8 mouse cellular contexts compared by ENCODE assay signal in genomic region chr9:121710584-121710975, GRCm38 (mm10). TPM values are rescaled to one million over a fixed set of nuclear protein-coding genes. Genes with fewer than 3 reads are reported as not detected.
A peak's percentile ranks its signal among the peaks of the same experiment; 100 is the strongest.
DNase-seq lines count a peak whose midpoint lies in the region; ATAC-seq and TF ChIP-seq lines count a peak whose summit lies in the region.

No protein-coding gene starts in this region.

- H3K36me3 ChIP-seq in heart, embryonic 13.5 days = peaks cover 19% of the 10 kb centered on the region
- H3K36me3 ChIP-seq in ES-Bruce4 (ENCODE audit: control insufficient read depth, insufficient read depth, low read length, poor library complexity, severe bottlenecking) = peaks cover 5% of the 10 kb centered on the region; the same call in 1 of the 2 replicates
- peaks cover 27% of the 10 kb centered on the region for H3K36me3 ChIP-seq in erythroblast, embryonic 14.5 days (ENCODE audit: control insufficient read depth)
- peaks cover 16% of the 10 kb centered on the region for H3K36me3 ChIP-seq in limb, embryonic 12.5 days
- H3K36me3 ChIP-seq in midbrain, embryonic 15.5 days (replicated peaks) = peaks cover 11% of the 10 kb centered on the region; the same call in 1 of the 2 replicates

- H3K9me3 ChIP-seq in heart, embryonic 13.5 days = no peaks in the 10 kb centered on the region
- no peaks in the 10 kb centered on the region for H3K9me3 ChIP-seq in ES-Bruce4 (replicated peaks; ENCODE audit: control insufficient read depth, insufficient read depth, low read length, poor library complexity, severe bottlenecking)
- H3K9me3 ChIP-seq in erythroblast, embryonic 14.5 days (ENCODE audit: control insufficient read depth, low read length) = no peaks in the 10 kb centered on the region
- no peaks in the 10 kb centered on the region for H3K9me3 ChIP-seq in limb, embryonic 12.5 days
- H3K9me3 ChIP-seq in midbrain, embryonic 15.5 days = no peaks in the 10 kb centered on the region

- H3K4me2 ChIP-seq in heart, embryonic 13.5 days = peak overlapping the region; percentile 84
- H3K4me2 ChIP-seq in limb, embryonic 12.5 days = peak overlapping the region; percentile 87
- H3K4me2 ChIP-seq in midbrain, embryonic 15.5 days = peak overlapping the region; percentile 79

- intact Hi-C loops in gastrocnemius, postnatal 36 days (cut with DNase I) = no loop called here

- no peak for TF ChIP-seq EP300 in ES-Bruce4 (IDR thresholded peaks at IDR 0.05; ENCODE audit: insufficient read depth, low read depth, low read length)

- no peaks in the 10 kb centered on the region for H3K27me3 ChIP-seq in heart, embryonic 13.5 days (replicated peaks)
- no peaks in the 10 kb centered on the region for H3K27me3 ChIP-seq in ES-Bruce4 (ENCODE audit: control insufficient read depth, insufficient read depth, low read length, poor library complexity, severe bottlenecking)
- no peaks in the 10 kb centered on the region for H3K27me3 ChIP-seq in erythroblast, embryonic 14.5 days (ENCODE audit: control insufficient read depth)
- no peaks in the 10 kb centered on the region for H3K27me3 ChIP-seq in limb, embryonic 12.5 days
- no peaks in the 10 kb centered on the region for H3K27me3 ChIP-seq in midbrain, embryonic 15.5 days (replicated peaks)

- peak overlapping the region; percentile 99 for H3K27ac ChIP-seq in heart, embryonic 13.5 days (replicated peaks)
- no peak overlapping the region for H3K27ac ChIP-seq in ES-Bruce4 (ENCODE audit: insufficient read depth, low read length)
- H3K27ac ChIP-seq in limb, embryonic 12.5 days = peak overlapping the region; percentile 87
- peak overlapping the region; percentile 94 for H3K27ac ChIP-seq in midbrain, embryonic 15.5 days

- H3K4me3 ChIP-seq in heart, embryonic 13.5 days = peak overlapping the region; percentile 94
- H3K4me3 ChIP-seq in ES-Bruce4 (ENCODE audit: low read depth, low read length) = peak overlapping the region; percentile 100
- H3K4me3 ChIP-seq in erythroblast, embryonic 14.5 days (replicated peaks) = peak overlapping the region; percentile 93
- H3K4me3 ChIP-seq in limb, embryonic 12.5 days (replicated peaks) = peak overlapping the region; percentile 92
- peak overlapping the region; percentile 79 for H3K4me3 ChIP-seq in midbrain, embryonic 15.5 days

- H3K9ac ChIP-seq in heart, embryonic 13.5 days = peak overlapping the region; percentile 97
- H3K9ac ChIP-seq in ES-Bruce4 (ENCODE audit: low read depth, poor library complexity, severe bottlenecking) = peak overlapping the region; percentile 95
- H3K9ac ChIP-seq in limb, embryonic 12.5 days (replicated peaks) = peak overlapping the region; percentile 88
- peak overlapping the region; percentile 84 for H3K9ac ChIP-seq in midbrain, embryonic 15.5 days

- TF ChIP-seq POLR2A in ES-Bruce4 (IDR thresholded peaks at IDR 0.05; ENCODE audit: insufficient read depth, low read length) = no peak

- no peak for DNase-seq in heart, adult 18-20 months
- DNase-seq in gastrocnemius, postnatal 36 days = no peak
- DNase-seq in frontal cortex, postnatal 10 days (ENCODE audit: low spot score in 2 of 2) = no peak

- no peak for ATAC-seq in heart, embryonic 13.5 days (ENCODE audit: extremely low read depth, insufficient number of reproducible peaks, low FRiP score, low TSS enrichment)
- ATAC-seq in limb, embryonic 12.5 days (ENCODE audit: insufficient number of reproducible peaks, insufficient read depth, low FRiP score, low TSS enrichment, low read depth) = no peak
- ATAC-seq in midbrain, embryonic 15.5 days (replicated peaks) = peak; percentile 41

- no peak for TF ChIP-seq CTCF in ES-Bruce4 (IDR thresholded peaks at IDR 0.05; ENCODE audit: low read depth, low read length)

- under 1% methylated on average over 18 of the region's 18 CpGs for WGBS in heart, embryonic 13.5 days
- WGBS in limb, embryonic 12.5 days = under 1% methylated on average over 18 of the region's 18 CpGs
- under 1% methylated on average over 18 of the region's 18 CpGs for WGBS in midbrain, embryonic 15.5 days

- peaks cover 39% of the 10 kb centered on the region for H3K4me1 ChIP-seq in heart, embryonic 13.5 days
- H3K4me1 ChIP-seq in ES-Bruce4 (ENCODE audit: control insufficient read depth, insufficient read depth, low read length) = peaks cover 2% of the 10 kb centered on the region
- H3K4me1 ChIP-seq in erythroblast, embryonic 14.5 days (ENCODE audit: control insufficient read depth) = peaks cover 63% of the 10 kb centered on the region
- peaks cover 17% of the 10 kb centered on the region for H3K4me1 ChIP-seq in limb, embryonic 12.5 days (replicated peaks)
- peaks cover 22% of the 10 kb centered on the region for H3K4me1 ChIP-seq in midbrain, embryonic 15.5 days

RNA-seq across cellular contexts. Expression of gene Ss18l2, which starts 0.5 kb away (rescaled TPM):
- 163 and 176 TPM in 2 replicates for polyA plus RNA-seq in heart, embryonic 13.5 days (2015; fragmentation: Nextera tagmentation; extraction: Ambion mirVana)
- 100 to 1,000 TPM; 117 to 129 TPM for total RNA-seq in heart, adult 18-20 months (2021)
- polyA plus RNA-seq in ES-Bruce4 (2011; ENCODE audit: insufficient read depth, insufficient read length, low read depth, missing spikeins) = 51.6 and 51.9 TPM in 2 replicates
- 1.8 and 3.0 TPM in 2 replicates for polyA plus RNA-seq in erythroblast, embryonic 14.5 days (2012)
- 95.8 and 105 TPM in 2 replicates for polyA plus RNA-seq in limb, embryonic 12.5 days (2016; fragmentation: Nextera tagmentation; extraction: Ambion mirVana)
- polyA plus RNA-seq in midbrain, embryonic 15.5 days (2015; fragmentation: Nextera tagmentation; extraction: Ambion mirVana) = 139 and 149 TPM in 2 replicates
- total RNA-seq in gastrocnemius, postnatal 36 days (2021) = 100 to 1,000 TPM in 1 of 2 experiments, 10 to 100 TPM in 1; 95.2 to 104 TPM

RNA-seq across cellular contexts. Expression of gene Sec22c, which starts 5.3 kb away (rescaled TPM):
- polyA plus RNA-seq in heart, embryonic 13.5 days (2015; fragmentation: Nextera tagmentation; extraction: Ambion mirVana) = 5.4 and 6.3 TPM in 2 replicates
- 1 to 10 TPM; 5.2 to 6.2 TPM for total RNA-seq in heart, adult 18-20 months (2021)
- 10.3 and 12.1 TPM in 2 replicates for polyA plus RNA-seq in ES-Bruce4 (2011; ENCODE audit: insufficient read depth, insufficient read length, low read depth, missing spikeins)
- polyA plus RNA-seq in erythroblast, embryonic 14.5 days (2012) = 0.28 and 0.31 TPM in 2 replicates
- 13.9 and 16.2 TPM in 2 replicates for polyA plus RNA-seq in limb, embryonic 12.5 days (2016; fragmentation: Nextera tagmentation; extraction: Ambion mirVana)
- 36.9 and 39.4 TPM in 2 replicates for polyA plus RNA-seq in midbrain, embryonic 15.5 days (2015; fragmentation: Nextera tagmentation; extraction: Ambion mirVana)
- 1 to 10 TPM; 4.7 to 4.9 TPM for total RNA-seq in gastrocnemius, postnatal 36 days (2021)

RNA-seq across cellular contexts. Expression of gene Nktr, which starts 8.4 kb away (rescaled TPM):
- polyA plus RNA-seq in heart, embryonic 13.5 days (2015; fragmentation: Nextera tagmentation; extraction: Ambion mirVana) = 40.1 and 42.3 TPM in 2 replicates
- total RNA-seq in heart, adult 18-20 months (2021) = 10 to 100 TPM; 26.2 to 32.4 TPM
- 109 and 117 TPM in 2 replicates for polyA plus RNA-seq in ES-Bruce4 (2011; ENCODE audit: insufficient read depth, insufficient read length, low read depth, missing spikeins)
- 1.1 and 1.8 TPM in 2 replicates for polyA plus RNA-seq in erythroblast, embryonic 14.5 days (2012)
- 68.4 and 71.5 TPM in 2 replicates for polyA plus RNA-seq in limb, embryonic 12.5 days (2016; fragmentation: Nextera tagmentation; extraction: Ambion mirVana)
- 51.0 and 52.1 TPM in 2 replicates for polyA plus RNA-seq in midbrain, embryonic 15.5 days (2015; fragmentation: Nextera tagmentation; extraction: Ambion mirVana)
- 10 to 100 TPM; 27.4 to 31.6 TPM for total RNA-seq in gastrocnemius, postnatal 36 days (2021)

RNA-seq across cellular contexts. Expression of gene Zfp651, which starts 48.5 kb away (rescaled TPM):
- polyA plus RNA-seq in heart, embryonic 13.5 days (2015; fragmentation: Nextera tagmentation; extraction: Ambion mirVana) = 11.1 and 12.5 TPM in 2 replicates
- total RNA-seq in heart, adult 18-20 months (2021) = 100 to 1,000 TPM; 108 to 109 TPM
- polyA plus RNA-seq in ES-Bruce4 (2011; ENCODE audit: insufficient read depth, insufficient read length, low read depth, missing spikeins) = 5.9 and 6.5 TPM in 2 replicates
- polyA plus RNA-seq in erythroblast, embryonic 14.5 days (2012) = 0.03 and 0.04 TPM in 2 replicates
- polyA plus RNA-seq in limb, embryonic 12.5 days (2016; fragmentation: Nextera tagmentation; extraction: Ambion mirVana) = 13.7 and 16.7 TPM in 2 replicates
- polyA plus RNA-seq in midbrain, embryonic 15.5 days (2015; fragmentation: Nextera tagmentation; extraction: Ambion mirVana) = 28.8 and 30.3 TPM in 2 replicates
- 100 to 1,000 TPM in 1 of 2 experiments, 10 to 100 TPM in 1; 98.5 to 111 TPM for total RNA-seq in gastrocnemius, postnatal 36 days (2021)

Comparison
In these comparisons a context has a peak if more than half of its experiments do, and no peak if none do; other contexts are left out.
1. RNA of gene Ss18l2, which starts 0.5 kb away (polyA plus RNA-seq): 163 to 176 TPM in heart, embryonic 13.5 days, 139 to 149 TPM in midbrain, embryonic 15.5 days, 95.8 to 105 TPM in limb, embryonic 12.5 days and 51.6 to 51.9 TPM in ES-Bruce4; 1.8 to 3.0 TPM in erythroblast, embryonic 14.5 days; every median in the first group is over 10 times any median in the second.
2. RNA of gene Nktr, which starts 8.4 kb away (polyA plus RNA-seq): 109 to 117 TPM in ES-Bruce4, 68.4 to 71.5 TPM in limb, embryonic 12.5 days, 51.0 to 52.1 TPM in midbrain, embryonic 15.5 days and 40.1 to 42.3 TPM in heart, embryonic 13.5 days; 1.1 to 1.8 TPM in erythroblast, embryonic 14.5 days; every median in the first group is over 10 times any median in the second.
3. Peak in every context shown above with its lines, with median percentiles within 50 percentile points of each other: H3K4me2 ChIP-seq, H3K4me3 ChIP-seq and H3K9ac ChIP-seq.